18 mouse cellular contexts compared by ENCODE assay signal in genomic region chr16:9902680-9903463, GRCm38 (mm10).
DNase-seq lines count a peak whose midpoint lies in the region; ATAC-seq and TF ChIP-seq lines count a peak whose summit lies in the region.
"Had no signal": no experiment of that assay in that cellular context is flagged by ENCODE, and none has a peak within 500 bp of the region (broad histone marks: within the 10 kb centered on the region; RNA-seq: fewer than 3 reads in every experiment).

No protein-coding gene starts in this region.

- peak; percentile 75 for DNase-seq in layer of hippocampus, adult 9-11 months
- no peak for DNase-seq in layer of hippocampus, postnatal 10 days (ENCODE audit: low spot score in 2 of 2)
- DNase-seq in cerebellum, adult 11-12 months = peak; percentile 95
- peak; percentile 87 for DNase-seq in cerebellum, adult 8-10 months
- DNase-seq in left cerebral cortex, adult 2 months (ENCODE audit: extremely low spot score in 1 of 2, low spot score in 2 of 2) = peak in 1 of 2 experiments; percentile 38
- no peak for DNase-seq in urinary bladder, postnatal 14 days (ENCODE audit: low spot score)
- DNase-seq in midbrain, embryonic 14.5 days = no peak
- DNase-seq: adrenal gland, postnatal 25 days; gastrocnemius, postnatal 36 days; kidney, adult 11 months; liver; liver, postnatal 0 days; lung, postnatal 14 days; thymus, adult 18-20 months had no signal

- H3K9ac ChIP-seq in midbrain, embryonic 14.5 days (replicated peaks; ENCODE audit: low read length) = no peak overlapping the region
- H3K9ac ChIP-seq: heart, embryonic 12.5 days; liver, postnatal 0 days; neural tube, embryonic 13.5 days had no signal

- H3K4me2 ChIP-seq in midbrain, embryonic 14.5 days (ENCODE audit: low read length) = no peak overlapping the region
- H3K4me2 ChIP-seq: heart, embryonic 12.5 days; neural tube, embryonic 13.5 days had no signal

- no peak overlapping the region for H3K4me3 ChIP-seq in left cerebral cortex, adult 2 months
- no peak overlapping the region for H3K4me3 ChIP-seq in midbrain, embryonic 14.5 days (replicated peaks; ENCODE audit: low read depth, low read length)
- H3K4me3 ChIP-seq: heart, embryonic 12.5 days; neural tube, embryonic 13.5 days had no signal

- intact Hi-C loops in left cerebral cortex, adult 2 months (cut with DNase I) = no loop called here

- H3K4me1 ChIP-seq in midbrain, embryonic 14.5 days (ENCODE audit: control insufficient read depth, insufficient read depth, low read length) = no peaks in the 10 kb centered on the region
- H3K4me1 ChIP-seq: heart, embryonic 12.5 days; neural tube, embryonic 13.5 days had no signal

- TF ChIP-seq CTCF in left cerebral cortex, adult 2 months (IDR thresholded peaks at IDR 0.05) = no peak

- H3K36me3 ChIP-seq in midbrain, embryonic 14.5 days (ENCODE audit: control insufficient read depth, insufficient read depth, low read length) = no peaks in the 10 kb centered on the region
- H3K36me3 ChIP-seq: heart, embryonic 12.5 days; neural tube, embryonic 13.5 days had no signal

- H3K27ac ChIP-seq in left cerebral cortex, adult 2 months = peak overlapping the region; percentile 32; the same call in 1 of the 2 replicates
- H3K27ac ChIP-seq in midbrain, embryonic 14.5 days (replicated peaks; ENCODE audit: low read depth, low read length) = no peak overlapping the region
- H3K27ac ChIP-seq: kidney, postnatal 0 days; neural tube, embryonic 13.5 days had no signal

- no peak for ATAC-seq in midbrain, embryonic 14.5 days (ENCODE audit: low FRiP score, low TSS enrichment)
- ATAC-seq: hindbrain, embryonic 16.5 days; liver, postnatal 0 days had no signal

- H3K27me3 ChIP-seq in midbrain, embryonic 14.5 days (ENCODE audit: control insufficient read depth, insufficient read depth, low read length) = no peaks in the 10 kb centered on the region
- H3K27me3 ChIP-seq: heart, embryonic 12.5 days; neural tube, embryonic 13.5 days had no signal

- WGBS in midbrain, embryonic 14.5 days = 93% methylated on average over 5 of the region's 5 CpGs

- no peaks in the 10 kb centered on the region for H3K9me3 ChIP-seq in midbrain, embryonic 14.5 days (ENCODE audit: control insufficient read depth, low read length)
- H3K9me3 ChIP-seq: heart, embryonic 12.5 days; neural tube, embryonic 13.5 days had no signal

Comparison
In these comparisons a context has a peak if more than half of its experiments do, and no peak if none do; other contexts are left out.
1. DNase-seq: peak in layer of hippocampus, adult 9-11 months (single experiment), cerebellum, adult 11-12 months (single experiment) and cerebellum, adult 8-10 months (single experiment); none in layer of hippocampus, postnatal 10 days (0 of 2), urinary bladder, postnatal 14 days (single experiment) and midbrain, embryonic 14.5 days (single experiment).